Mouse (Mus musculus) ES-Bruce4 (cell line): Measurements from ENCODE around the gene Traf3ip1. TPM values are rescaled to one million over a fixed set of nuclear protein-coding genes. Genes with fewer than 3 reads are reported as not detected.

Experiments
- H3K27ac ChIP-seq: 2 replicates; pipeline ENCODE4 v1.5.1; 2012; ENCODE audit warnings: low read length, inconsistent platforms; ENCODE audit not compliant: insufficient read depth
- H3K27me3 ChIP-seq: 2 replicates; pipeline ENCODE4 v1.6.1; 2012; ENCODE audit warnings: mild to moderate bottlenecking, low read length, inconsistent platforms; ENCODE audit not compliant: control insufficient read depth, poor library complexity, insufficient read depth, severe bottlenecking
- H3K36me3 ChIP-seq: 2 replicates; pipeline ENCODE4 v1.6.1; 2012; ENCODE audit warnings: inconsistent platforms, mild to moderate bottlenecking, low read length, moderate library complexity; ENCODE audit not compliant: control insufficient read depth, poor library complexity, insufficient read depth, severe bottlenecking
- H3K4me1 ChIP-seq: one replicate; pipeline ENCODE4 v1.8.1; 2011; ENCODE audit warnings: low read length; ENCODE audit not compliant: control insufficient read depth, insufficient read depth
- H3K4me3 ChIP-seq: 2 replicates; pipeline ENCODE4 v1.5.1; 2011; ENCODE audit warnings: low read depth, mild to moderate bottlenecking, low read length
- H3K9ac ChIP-seq: 2 replicates; pipeline ENCODE4 v1.6.1; 2012; ENCODE audit warnings: low read depth, mild to moderate bottlenecking, inconsistent platforms; ENCODE audit not compliant: poor library complexity, severe bottlenecking
- H3K9me3 ChIP-seq: replicated peaks from 2 replicates; pipeline ENCODE4 v1.6.1; 2012; ENCODE audit warnings: mild to moderate bottlenecking, low read length, inconsistent platforms; ENCODE audit not compliant: control insufficient read depth, poor library complexity, insufficient read depth, severe bottlenecking
- CTCF ChIP-seq: IDR thresholded peaks from one replicate; pipeline ENCODE4 v1.8.1; 2011; ENCODE audit warnings: low read depth, low read length
- EP300 ChIP-seq: IDR thresholded peaks from 2 replicates; pipeline ENCODE4 v1.6.1; 2011; ENCODE audit warnings: low read depth, low read length; ENCODE audit not compliant: insufficient read depth
- POLR2A ChIP-seq: IDR thresholded peaks from one replicate; pipeline ENCODE4 v1.8.1; 2011; ENCODE audit warnings: low read length; ENCODE audit not compliant: insufficient read depth
- polyA plus RNA-seq: library from polyadenylated mRNA; stranded (reverse); fragments of >200 nt; gene quantifications from 2 replicates; pipeline ENCODE4 v1.2.4, GENCODE M21; 2011; ENCODE audit warnings: low read depth; ENCODE audit not compliant: missing spikeins, insufficient read depth, insufficient read length

Gene Traf3ip1
- polyA plus RNA-seq, 1 experiment = 12.1 TPM

GRCm38 (mm10) chr1:91533483-91533882 is 39.0 kb downstream of the Traf3ip1 start:
- Histone ChIP-seq H3K4me1 (peaks cover 5% of the 10 kb centered on the region), H3K36me3 (no peaks in the 10 kb centered on the region), H3K4me3 (0 out of 2 replicates have a peak overlapping the region, but pooled peaks have one; percentile 22), H3K9me3 (no peaks in the 10 kb centered on the region), H3K27me3 (no peaks in the 10 kb centered on the region), H3K9ac (peak overlapping the region; percentile 20), H3K27ac (peak overlapping the region; percentile 3; the same call in 1 of the 2 replicates)
- no peak for TF ChIP-seq POLR2A
- no peak for TF ChIP-seq EP300
- TF ChIP-seq CTCF = no peak

DNA sequence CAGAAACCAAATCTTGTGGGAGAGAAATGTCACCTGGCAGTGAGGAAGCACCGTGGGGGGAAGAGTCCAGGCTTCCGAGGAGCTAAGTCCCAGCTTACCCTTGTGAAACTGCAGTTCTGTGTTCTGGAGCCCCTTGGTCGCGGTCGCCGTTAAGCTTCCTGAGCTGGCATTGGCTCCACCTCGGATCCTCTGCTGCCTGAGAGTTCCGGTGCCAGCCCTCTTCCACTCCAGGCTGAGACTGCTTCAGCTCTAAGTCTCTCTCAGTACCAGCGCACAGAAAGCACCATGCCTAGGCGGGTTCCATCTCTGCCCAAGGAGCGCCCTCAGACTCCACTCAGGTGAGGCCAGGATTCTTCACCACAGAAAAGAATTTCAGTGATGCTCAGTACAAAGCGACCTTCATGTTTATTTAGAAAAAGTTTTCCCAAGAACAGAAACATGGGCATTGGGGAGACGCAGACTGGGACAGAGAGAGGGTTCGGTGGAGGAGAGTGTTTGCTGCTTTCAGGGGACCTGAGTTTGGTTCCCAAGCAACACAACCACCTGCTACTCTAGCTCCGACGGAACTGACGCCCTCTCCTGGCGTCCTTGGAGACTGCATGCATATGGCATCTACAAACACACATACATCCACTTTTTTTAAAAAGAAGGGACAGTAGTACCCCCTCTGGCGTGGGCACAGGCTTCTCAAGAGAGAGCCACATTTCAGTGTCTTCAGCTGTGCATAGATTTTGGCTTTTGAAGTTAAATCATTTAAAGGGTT is 39.7 kb downstream of the Traf3ip1 start:
- no peaks in the 10 kb centered on the region for H3K27me3 ChIP-seq
- H3K9ac ChIP-seq = peak overlapping the region; percentile 20
- peak overlapping the region; percentile 3; the same call in 1 of the 2 replicates for H3K27ac ChIP-seq
- peak overlapping the region; percentile 22 for H3K4me3 ChIP-seq
- peaks cover 5% of the 10 kb centered on the region for H3K4me1 ChIP-seq
- TF ChIP-seq EP300 (peak; percentile 54; the same call in 1 of the 2 replicates), CTCF (peak; percentile 86), POLR2A (no peak)
- H3K36me3 ChIP-seq = no peaks in the 10 kb centered on the region
- no peaks in the 10 kb centered on the region for H3K9me3 ChIP-seq

DNA sequence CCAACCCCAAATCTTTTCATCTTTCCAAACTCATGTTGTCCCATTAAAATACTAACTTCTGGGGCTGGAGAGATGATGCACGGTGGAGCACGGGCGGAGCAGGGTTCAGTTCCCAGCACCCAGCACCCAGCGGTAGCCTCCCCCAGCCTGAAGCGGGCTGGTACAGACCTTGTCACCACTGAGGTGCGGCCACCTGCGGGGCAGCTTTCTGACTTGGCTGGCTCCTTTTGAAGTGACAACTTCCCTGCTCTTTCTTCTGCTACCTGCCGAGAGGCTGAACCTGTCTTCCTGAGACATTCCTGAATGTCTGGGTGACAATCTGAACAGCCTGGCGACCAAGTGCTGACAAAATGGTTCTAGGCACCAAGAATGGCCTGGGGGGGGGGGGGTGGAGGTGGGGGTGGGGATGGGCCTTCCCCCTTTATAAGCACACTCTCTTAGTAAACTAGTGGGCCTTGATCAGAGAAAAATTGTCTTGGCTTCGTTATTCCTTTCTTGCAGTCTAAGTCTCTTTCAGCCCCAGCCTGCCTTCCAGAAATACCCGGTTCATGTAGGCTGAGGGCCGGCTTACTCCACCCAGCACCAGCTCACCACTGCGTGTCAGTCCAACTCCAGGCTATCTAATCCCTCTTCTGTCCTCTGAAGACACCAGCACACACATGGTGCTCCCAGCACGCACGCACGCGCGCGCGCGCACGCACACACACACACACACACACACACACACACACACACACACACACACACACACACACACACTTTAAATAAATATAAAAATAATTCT is 43.5 kb downstream of the Traf3ip1 start:
- Histone ChIP-seq H3K4me1 (peaks cover 5% of the 10 kb centered on the region), H3K4me3 (0 out of 2 replicates have a peak overlapping the region, but pooled peaks have one; percentile 4), H3K9me3 (no peaks in the 10 kb centered on the region), H3K36me3 (no peaks in the 10 kb centered on the region), H3K27me3 (no peaks in the 10 kb centered on the region), H3K27ac (peak overlapping the region; percentile 96), H3K9ac (0 out of 2 replicates have a peak overlapping the region, but pooled peaks have one; percentile 39)
- peak; percentile 67 for TF ChIP-seq EP300
- no peak for TF ChIP-seq POLR2A

DNA sequence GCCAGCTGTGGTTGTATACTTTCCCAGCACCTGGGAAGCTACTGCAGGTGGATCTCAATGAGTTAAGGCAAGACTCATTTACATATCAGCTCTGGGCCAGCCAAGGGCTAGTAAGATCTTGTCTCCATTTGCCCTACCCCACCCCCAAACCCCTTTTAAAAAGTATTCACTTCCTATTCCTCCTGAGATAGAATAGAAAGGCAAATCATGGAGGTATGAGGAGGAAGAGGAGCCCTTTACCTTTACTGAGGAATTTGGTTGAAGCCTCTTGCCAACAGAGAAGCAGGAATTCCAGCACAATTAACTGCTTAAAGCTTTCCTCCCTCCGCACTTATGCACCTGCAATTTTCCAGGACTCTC is 44.1 kb downstream of the Traf3ip1 start:
- Histone ChIP-seq H3K27ac (peak overlapping the region; percentile 96), H3K36me3 (no peaks in the 10 kb centered on the region), H3K4me3 (no peak overlapping the region), H3K27me3 (no peaks in the 10 kb centered on the region), H3K4me1 (peaks cover 5% of the 10 kb centered on the region), H3K9ac (0 out of 2 replicates have a peak overlapping the region, but pooled peaks have one; percentile 39), H3K9me3 (no peaks in the 10 kb centered on the region)
- TF ChIP-seq CTCF = no peak
- TF ChIP-seq POLR2A = no peak
- no peak for TF ChIP-seq EP300

GRCm38 (mm10) chr1:91539246-91539645 is 44.8 kb downstream of the Traf3ip1 start:
- H3K9me3 ChIP-seq = no peaks in the 10 kb centered on the region
- H3K36me3 ChIP-seq = no peaks in the 10 kb centered on the region
- H3K27ac ChIP-seq = peak overlapping the region; percentile 57
- peak overlapping the region; percentile 43; the same call in 1 of the 2 replicates for H3K9ac ChIP-seq
- no peaks in the 10 kb centered on the region for H3K27me3 ChIP-seq
- H3K4me3 ChIP-seq = peak overlapping the region; percentile 89
- peaks cover 5% of the 10 kb centered on the region for H3K4me1 ChIP-seq
- TF ChIP-seq POLR2A = no peak
